Mouse (Mus musculus): ENCODE data around the gene Cpeb4.
"Not testable (repeated sequence)": the region's sequence is repeated elsewhere in the genome, so short reads cannot be mapped to it uniquely, and the experiment has no call there.

The Cpeb4 gene

DNA sequence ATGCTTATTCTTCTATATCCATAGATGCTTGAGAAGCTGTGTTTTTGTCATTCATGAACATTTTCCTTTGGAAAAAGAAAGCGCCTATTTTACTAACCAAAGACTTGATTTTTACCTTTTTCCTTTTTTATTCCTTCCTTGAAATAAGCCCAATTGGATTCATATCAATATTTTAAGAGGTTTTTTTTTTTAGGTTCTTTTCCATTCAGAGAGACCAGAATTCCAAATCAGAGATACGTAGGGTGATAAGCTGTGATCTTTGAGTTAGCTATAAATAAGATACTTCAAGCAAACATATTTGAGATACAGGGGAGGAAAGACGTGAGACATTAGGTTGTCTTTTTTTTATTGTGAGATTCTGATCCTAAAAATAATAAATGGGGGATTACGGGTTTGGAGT lies at the start of gene Cpeb4:
Gene Cpeb4, plus strand, starts transcription at position 301 of the 400 bp plus-strand sequence.
- DNase-seq, result no peak

- DNase-seq, result no peak
Observed at GRCm38 (mm10) chr11:31822556-31822955, 49.5 kb upstream of the Cpeb4 start.

DNA sequence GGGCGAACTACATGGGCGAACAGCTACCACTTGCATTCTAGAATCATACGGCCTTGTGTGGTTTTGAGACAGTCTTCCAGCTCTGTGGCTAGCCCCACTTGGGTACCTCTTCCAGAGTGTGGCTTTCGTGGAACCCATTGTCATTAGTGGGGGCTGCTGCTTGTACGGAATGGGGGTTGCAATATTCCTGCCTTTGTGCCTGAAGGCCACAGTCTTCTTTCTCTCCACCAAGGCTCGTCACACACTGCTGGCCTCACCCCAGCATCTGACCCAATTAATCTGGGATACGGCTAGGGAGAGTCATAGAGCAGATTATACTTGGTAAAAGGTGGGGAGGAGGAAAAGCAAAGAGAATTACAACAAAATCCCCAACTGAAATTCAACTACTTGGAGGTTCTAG lies 48.5 kb upstream of the Cpeb4 start:
- no peak for DNase-seq

- DNase-seq, result peak; percentile 89 to 93
Observed at GRCm38 (mm10) chr11:31824504-31825166, 47.4 kb upstream of the Cpeb4 start.

DNA sequence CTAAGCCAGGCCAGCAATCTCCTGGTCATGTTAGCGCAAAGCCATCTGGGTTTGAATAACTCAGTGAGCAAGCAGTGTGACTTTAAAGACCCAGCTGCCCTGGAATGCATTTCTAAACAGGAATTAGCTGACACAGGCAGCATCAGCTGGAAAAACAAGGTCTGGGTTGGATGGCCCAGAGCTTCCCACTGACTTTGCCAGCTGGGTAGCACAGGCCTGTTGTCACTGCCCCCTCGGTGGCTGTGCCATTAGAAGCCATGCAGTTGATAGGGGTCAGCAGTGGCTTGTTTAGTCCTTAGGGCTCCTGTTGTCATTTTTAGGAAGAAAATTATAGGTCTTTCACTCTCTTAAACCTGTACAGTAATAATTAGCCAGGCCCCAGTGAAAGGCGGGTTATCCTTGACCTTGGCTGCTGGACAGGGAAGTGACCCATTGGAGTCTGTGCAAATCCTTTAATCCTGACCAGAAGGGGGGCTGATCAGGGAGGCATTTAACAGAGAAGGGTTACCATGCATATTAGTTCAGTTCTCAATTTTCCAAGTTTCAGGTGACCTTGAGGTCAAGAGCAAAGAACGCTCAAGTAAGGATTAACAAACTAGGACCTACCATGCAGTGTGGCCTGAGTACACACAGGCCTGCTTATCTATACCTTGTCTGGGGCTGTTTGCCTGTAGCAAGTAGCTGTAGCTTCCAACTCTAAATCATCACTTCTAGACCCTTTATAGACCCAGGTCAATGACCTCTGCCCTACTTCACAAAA lies 43.8 kb upstream of the Cpeb4 start:
- DNase-seq, result peak in 1 of 2 experiments; percentile 50

- DNase-seq, result no peak
Observed at GRCm38 (mm10) chr11:31828771-31829072, 43.3 kb upstream of the Cpeb4 start.

- DNase-seq, result no peak
Observed at GRCm38 (mm10) chr11:31830213-31831151, 41.5 kb upstream of the Cpeb4 start.

DNA sequence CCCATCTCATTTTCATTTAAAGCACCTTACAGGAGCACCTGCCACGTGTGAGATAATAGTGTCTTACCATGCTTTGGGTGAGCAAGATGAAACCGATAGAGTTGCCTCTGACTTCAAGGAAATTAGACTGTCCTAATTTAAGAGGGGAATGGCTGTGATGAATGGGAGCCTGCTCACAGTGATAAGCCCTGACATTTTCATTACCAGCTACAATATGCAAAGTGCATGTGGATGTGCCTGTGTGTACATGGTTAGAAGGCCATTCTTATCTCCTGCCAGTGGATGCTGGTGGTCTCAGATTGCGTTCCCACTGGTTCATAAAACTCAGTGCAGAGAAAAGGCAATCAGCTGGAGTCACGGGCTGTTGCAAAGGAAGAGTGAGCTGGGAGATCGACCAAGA lies 40.6 kb upstream of the Cpeb4 start:
- DNase-seq, result no peak

DNA sequence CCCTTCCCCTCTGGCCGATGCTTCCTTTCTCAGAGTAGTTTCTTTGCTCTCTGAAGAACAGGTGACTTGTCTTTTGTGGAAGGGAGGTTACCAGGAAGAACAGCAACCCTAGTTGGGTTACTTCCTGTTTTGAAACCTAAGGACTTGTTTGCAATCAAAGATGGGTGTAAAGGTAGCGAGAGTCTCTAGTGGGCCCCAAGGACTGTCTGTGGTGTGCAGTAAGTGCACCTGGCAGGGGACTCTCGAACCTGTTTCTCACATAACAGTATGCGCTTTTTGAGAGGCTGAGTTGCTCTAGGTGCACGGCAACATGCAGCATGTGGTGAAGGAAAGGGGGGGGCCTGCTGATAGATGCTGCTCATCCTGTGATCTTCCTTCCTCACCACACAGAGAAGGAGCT lies 40.0 kb upstream of the Cpeb4 start:
- no peak for DNase-seq

DNA sequence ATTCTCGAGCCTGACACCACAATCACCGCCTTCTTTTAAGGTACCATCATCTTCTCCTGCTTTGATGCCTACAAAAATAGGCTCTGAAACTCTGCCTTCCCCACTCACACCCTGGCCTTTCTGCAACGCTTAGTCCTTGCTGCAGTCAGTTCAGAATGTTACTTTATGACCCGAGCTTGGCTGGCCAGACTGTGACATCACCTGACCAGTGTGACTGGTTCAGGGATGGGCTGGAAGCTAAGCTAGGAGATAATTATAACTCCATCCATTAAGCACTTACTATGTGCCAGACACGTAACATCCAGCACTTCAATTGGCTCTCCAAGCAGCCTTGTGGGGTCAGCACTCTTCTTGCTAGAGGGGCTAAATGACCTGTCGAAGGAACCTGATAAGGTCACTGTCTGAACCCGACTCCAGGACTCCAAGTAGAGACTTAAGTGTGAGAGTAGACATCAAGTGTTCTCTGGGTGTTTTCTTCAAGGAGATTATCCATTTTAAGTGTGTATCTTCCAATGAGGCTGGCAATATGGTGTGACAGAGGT lies 39.5 kb upstream of the Cpeb4 start:
- no peak for DNase-seq

DNA sequence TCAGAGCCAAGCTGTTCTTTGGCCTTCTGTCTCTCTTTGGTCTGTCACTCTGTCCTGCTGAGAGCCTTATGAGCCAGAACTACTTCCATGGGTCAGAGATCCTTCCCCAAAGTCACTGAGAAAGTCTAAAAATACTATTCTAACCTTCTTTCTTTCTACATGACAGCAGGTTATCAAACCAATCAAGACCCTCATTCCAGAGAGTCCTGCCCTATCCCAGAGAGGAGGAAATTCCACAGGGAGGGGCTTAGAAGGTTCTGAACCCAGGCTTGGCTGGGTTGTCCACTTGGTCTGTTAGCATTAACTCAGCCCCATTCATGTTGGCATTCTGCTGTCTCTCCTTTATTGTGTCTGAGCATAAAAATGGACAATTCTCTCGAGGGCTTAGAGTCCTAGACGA lies 38.5 kb upstream of the Cpeb4 start:
- DNase-seq, result no peak

DNA sequence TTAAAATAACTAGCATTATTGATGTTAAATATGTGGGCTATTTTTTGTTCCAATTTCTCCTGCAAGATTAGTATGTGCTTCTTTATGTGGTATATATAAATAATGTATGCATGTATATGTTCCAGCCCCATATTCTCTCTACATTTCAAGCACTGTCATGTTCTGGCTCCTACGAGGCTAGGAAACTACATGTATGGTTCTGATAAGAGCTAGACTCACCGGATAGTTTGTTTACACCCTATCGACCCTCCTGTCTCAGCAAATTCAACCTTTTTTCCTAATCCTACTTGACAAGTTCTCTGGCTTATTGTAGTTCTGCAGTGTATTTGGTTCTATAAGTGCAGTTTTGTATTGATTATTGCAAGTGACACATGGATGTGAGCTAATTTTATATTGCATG lies 36.7 kb upstream of the Cpeb4 start:
- DNase-seq, result no peak

GRCm38 (mm10) chr11:31837243-31837642 lies 34.8 kb upstream of the Cpeb4 start:
- no peak for DNase-seq

- no peak for DNase-seq
Observed at GRCm38 (mm10) chr11:31837753-31838152, 34.3 kb upstream of the Cpeb4 start.

GRCm38 (mm10) chr11:31838442-31839083 lies 33.4 kb upstream of the Cpeb4 start:
- DNase-seq, result peak; percentile 65 to 72

- DNase-seq, result no peak
Observed at GRCm38 (mm10) chr11:31839084-31839460, 32.9 kb upstream of the Cpeb4 start.

DNA sequence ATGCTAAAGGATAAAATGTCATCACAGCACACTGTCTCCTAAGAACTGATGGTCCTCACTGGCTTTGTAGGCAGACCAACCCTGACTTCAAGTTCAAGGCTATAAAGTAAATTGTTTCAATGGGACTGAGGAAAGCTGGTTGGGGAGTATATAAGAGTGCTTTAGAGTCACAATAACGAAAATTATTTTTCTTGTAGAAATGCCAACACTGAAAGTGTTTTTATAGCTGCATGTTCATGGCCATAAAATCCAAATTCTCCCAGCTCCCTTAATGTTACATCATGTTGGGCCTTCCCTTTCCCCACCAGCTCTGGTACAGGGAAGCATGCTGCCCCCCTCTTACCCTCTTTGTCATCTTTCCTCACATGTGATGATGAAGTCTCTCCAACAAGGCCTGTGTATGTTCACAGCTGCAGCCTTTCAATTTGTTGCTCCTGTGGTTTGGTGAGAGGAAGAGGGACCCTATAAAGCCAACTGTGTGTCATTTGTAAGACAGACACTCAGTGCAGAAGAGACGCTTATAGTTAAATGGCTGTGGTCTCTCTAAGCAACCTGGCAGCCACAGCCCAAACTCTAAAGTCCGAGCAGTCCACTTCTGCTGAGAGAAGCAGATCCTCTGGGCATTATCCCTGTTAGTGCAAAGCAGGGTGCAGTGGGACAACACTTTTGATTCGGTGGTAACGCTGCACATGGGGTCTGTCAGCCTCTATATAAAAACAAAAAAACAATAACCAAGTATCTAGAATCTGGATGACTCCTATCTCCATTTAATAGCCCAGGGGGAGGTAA lies 29.6 kb upstream of the Cpeb4 start:
- DNase-seq, result no peak

GRCm38 (mm10) chr11:31843177-31843833 lies 28.7 kb upstream of the Cpeb4 start:
- DNase-seq, result no peak

DNA sequence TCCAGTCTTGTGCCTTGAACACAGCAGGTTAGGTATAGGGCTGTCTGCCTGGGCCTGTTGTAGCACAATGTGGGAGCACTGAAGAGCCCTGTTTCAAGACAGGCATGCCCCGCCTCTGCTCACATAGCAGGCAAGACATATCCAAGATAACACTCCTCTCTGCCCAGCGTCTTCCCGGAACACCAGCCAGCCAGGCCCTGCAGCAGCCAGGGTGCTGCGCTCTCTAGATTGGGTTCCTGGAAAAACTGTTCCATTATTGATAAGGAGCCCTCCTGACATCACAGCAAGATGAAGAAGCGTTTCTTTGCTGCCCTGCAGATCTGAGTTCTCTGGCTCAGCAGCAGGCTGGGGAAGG lies 28.2 kb upstream of the Cpeb4 start:
- no peak for DNase-seq

- DNase-seq, result not testable (repeated sequence)
Observed at GRCm38 (mm10) chr11:31845111-31845510, 26.9 kb upstream of the Cpeb4 start.

DNA sequence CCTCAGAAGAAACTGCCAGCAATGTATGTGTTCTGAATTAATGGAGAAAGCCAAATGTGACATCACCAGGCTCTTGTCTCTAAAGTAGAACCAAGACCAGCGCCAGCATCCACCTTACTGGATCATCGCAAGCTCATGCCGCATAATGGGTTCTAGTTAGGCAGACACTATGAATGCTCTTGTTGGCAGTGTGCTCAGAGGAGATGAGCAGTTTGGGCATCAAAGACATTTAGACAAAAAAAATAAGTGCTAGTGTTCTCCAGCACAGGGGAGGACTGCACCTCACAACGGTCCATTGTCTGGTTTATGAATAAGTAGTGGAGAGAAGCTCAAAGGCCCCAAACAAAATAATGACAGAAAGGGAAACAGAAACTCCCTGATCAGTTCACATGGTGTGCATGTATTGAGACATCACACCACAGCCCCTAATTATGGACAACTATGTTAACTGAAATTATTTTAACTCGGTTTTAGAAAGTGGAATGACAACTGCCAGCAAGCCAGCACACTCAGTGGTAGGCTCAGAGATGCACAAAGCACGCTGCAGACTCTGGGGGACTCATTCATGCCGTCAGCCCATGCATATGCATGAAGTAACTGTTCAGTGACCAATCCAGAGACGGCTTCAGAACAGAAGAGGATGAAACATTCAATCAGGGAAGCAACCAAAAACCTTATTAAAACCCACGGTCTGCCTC lies 25.1 kb upstream of the Cpeb4 start:
- no peak for DNase-seq
